Mouse (Mus musculus): ENCODE results near the gene Coro2a. TPM values are rescaled to one million over a fixed set of nuclear protein-coding genes. Genes with fewer than 3 reads are reported as not detected.
"Not testable (repeated sequence)": the region's sequence is repeated elsewhere in the genome, so short reads cannot be mapped to it uniquely, and the experiment has no call there.

Coro2a gene
- polyA plus RNA-seq, 1 experiment from 2014 or later: 0.87 TPM

GRCm38 (mm10) chr4:46594131-46594530 lies 7.9 kb downstream of the Coro2a start:
- no peak overlapping the region for H3K4me2 ChIP-seq
- no peaks in the 10 kb centered on the region for H3K36me3 ChIP-seq
- no peak for ATAC-seq (replicated peaks; ENCODE audit: insufficient number of reproducible peaks, insufficient read depth, low FRiP score, low read depth)
- 83% methylated on average over 5 of the region's 5 CpGs for WGBS
- no peak overlapping the region for H3K4me3 ChIP-seq
- H3K9me3 ChIP-seq (replicated peaks): no peaks in the 10 kb centered on the region
- H3K9ac ChIP-seq: no peak overlapping the region
- H3K27ac ChIP-seq: no peak overlapping the region
- peaks cover 32% of the 10 kb centered on the region for H3K27me3 ChIP-seq
- no peaks in the 10 kb centered on the region; the same call in 1 of the 2 replicates for H3K4me1 ChIP-seq (replicated peaks)

- WGBS: 41% methylated on average over 6 of the region's 6 CpGs
- Histone ChIP-seq H3K4me1 (replicated peaks) (no peaks in the 10 kb centered on the region; the same call in 1 of the 2 replicates), H3K27me3 (peaks cover 27% of the 10 kb centered on the region), H3K9ac (no peak overlapping the region), H3K9me3 (replicated peaks) (no peaks in the 10 kb centered on the region), H3K4me3 (no peak overlapping the region), H3K36me3 (no peaks in the 10 kb centered on the region), H3K4me2 (no peak overlapping the region), H3K27ac (no peak overlapping the region)
- ATAC-seq (replicated peaks; ENCODE audit: insufficient number of reproducible peaks, insufficient read depth, low FRiP score, low read depth): no peak
These were observed 8.5 kb downstream of the Coro2a start for GRCm38 (mm10) chr4:46593472-46593871.

GRCm38 (mm10) chr4:46591833-46592520 lies 10.0 kb downstream of the Coro2a start:
- no peak for ATAC-seq (replicated peaks; ENCODE audit: insufficient number of reproducible peaks, insufficient read depth, low FRiP score, low read depth)
- Histone ChIP-seq H3K27me3 (peaks cover 13% of the 10 kb centered on the region), H3K4me3 (no peak overlapping the region)

GRCm38 (mm10) chr4:46590810-46591209 lies 11.2 kb downstream of the Coro2a start:
- Histone ChIP-seq H3K27ac (no peak overlapping the region), H3K4me2 (no peak overlapping the region), H3K4me1 (replicated peaks) (peaks cover 22% of the 10 kb centered on the region), H3K27me3 (peaks cover 2% of the 10 kb centered on the region; the same call in 1 of the 2 replicates), H3K4me3 (no peak overlapping the region), H3K9me3 (replicated peaks) (no peaks in the 10 kb centered on the region), H3K9ac (no peak overlapping the region), H3K36me3 (no peaks in the 10 kb centered on the region)
- 52% methylated on average over 4 of the region's 4 CpGs for WGBS
- ATAC-seq (replicated peaks; ENCODE audit: insufficient number of reproducible peaks, insufficient read depth, low FRiP score, low read depth): no peak

More at GRCm38 (mm10) chr4:46591833-46592520, 10.0 kb downstream of the Coro2a start:
- H3K4me2 ChIP-seq: no peak overlapping the region
- H3K9me3 ChIP-seq (replicated peaks): no peaks in the 10 kb centered on the region
- no peak overlapping the region for H3K9ac ChIP-seq
- 74% methylated on average over 9 of the region's 9 CpGs for WGBS
- H3K36me3 ChIP-seq: no peaks in the 10 kb centered on the region
- no peak overlapping the region for H3K27ac ChIP-seq
- peaks cover 11% of the 10 kb centered on the region for H3K4me1 ChIP-seq (replicated peaks)

GRCm38 (mm10) chr4:46589946-46590684 lies 11.9 kb downstream of the Coro2a start:
- 52% methylated on average over 5 of the region's 5 CpGs for WGBS
- Histone ChIP-seq H3K4me2 (no peak overlapping the region), H3K36me3 (no peaks in the 10 kb centered on the region), H3K4me1 (replicated peaks) (peaks cover 23% of the 10 kb centered on the region), H3K27me3 (no peaks in the 10 kb centered on the region), H3K4me3 (no peak overlapping the region), H3K9me3 (replicated peaks) (no peaks in the 10 kb centered on the region), H3K9ac (no peak overlapping the region), H3K27ac (no peak overlapping the region)
- no peak for ATAC-seq (replicated peaks; ENCODE audit: insufficient number of reproducible peaks, insufficient read depth, low FRiP score, low read depth)

GRCm38 (mm10) chr4:46589151-46589550 lies 12.9 kb downstream of the Coro2a start:
- Histone ChIP-seq H3K36me3 (no peaks in the 10 kb centered on the region), H3K27ac (no peak overlapping the region), H3K9me3 (replicated peaks) (no peaks in the 10 kb centered on the region), H3K27me3 (no peaks in the 10 kb centered on the region), H3K9ac (no peak overlapping the region), H3K4me3 (no peak overlapping the region), H3K4me1 (replicated peaks) (peaks cover 23% of the 10 kb centered on the region), H3K4me2 (no peak overlapping the region)
- 79% methylated on average over 8 of the region's 8 CpGs for WGBS
- no peak for ATAC-seq (replicated peaks; ENCODE audit: insufficient number of reproducible peaks, insufficient read depth, low FRiP score, low read depth)

- no peak for ATAC-seq (replicated peaks; ENCODE audit: insufficient number of reproducible peaks, insufficient read depth, low FRiP score, low read depth)
- no peaks in the 10 kb centered on the region for H3K9me3 ChIP-seq (replicated peaks)
- H3K27me3 ChIP-seq: no peaks in the 10 kb centered on the region
- H3K36me3 ChIP-seq: no peaks in the 10 kb centered on the region
- WGBS: 66% methylated on average over 4 of the region's 4 CpGs
- H3K27ac ChIP-seq: no peak overlapping the region
- no peak overlapping the region for H3K4me3 ChIP-seq
- H3K4me2 ChIP-seq: no peak overlapping the region
- H3K9ac ChIP-seq: no peak overlapping the region
- H3K4me1 ChIP-seq (replicated peaks): peaks cover 23% of the 10 kb centered on the region
These were observed 15.5 kb downstream of the Coro2a start for GRCm38 (mm10) chr4:46586473-46586872.

GRCm38 (mm10) chr4:46585811-46586190 lies 16.2 kb downstream of the Coro2a start:
- no peak overlapping the region for H3K9ac ChIP-seq
- H3K4me2 ChIP-seq: no peak overlapping the region
- WGBS: 49% methylated on average over 8 of the region's 8 CpGs
- H3K27ac ChIP-seq: no peak overlapping the region
- H3K27me3 ChIP-seq: no peaks in the 10 kb centered on the region
- H3K4me3 ChIP-seq: no peak overlapping the region
- H3K4me1 ChIP-seq (replicated peaks): peaks cover 23% of the 10 kb centered on the region
- no peak for ATAC-seq (replicated peaks; ENCODE audit: insufficient number of reproducible peaks, insufficient read depth, low FRiP score, low read depth)
- H3K36me3 ChIP-seq: no peaks in the 10 kb centered on the region
- no peaks in the 10 kb centered on the region for H3K9me3 ChIP-seq (replicated peaks)

GRCm38 (mm10) chr4:46585041-46585810 lies 16.8 kb downstream of the Coro2a start:
- WGBS: 69% methylated on average over 13 of the region's 13 CpGs
- H3K27me3 ChIP-seq: no peaks in the 10 kb centered on the region
- H3K9me3 ChIP-seq (replicated peaks): no peaks in the 10 kb centered on the region
- H3K4me2 ChIP-seq: no peak overlapping the region
- H3K36me3 ChIP-seq: no peaks in the 10 kb centered on the region
- peaks cover 23% of the 10 kb centered on the region for H3K4me1 ChIP-seq (replicated peaks)
- no peak overlapping the region for H3K4me3 ChIP-seq
- H3K27ac ChIP-seq: no peak overlapping the region
- no peak for ATAC-seq (replicated peaks; ENCODE audit: insufficient number of reproducible peaks, insufficient read depth, low FRiP score, low read depth)
- H3K9ac ChIP-seq: no peak overlapping the region

GRCm38 (mm10) chr4:46584536-46584935 lies 17.5 kb downstream of the Coro2a start:
- not testable (repeated sequence) for H3K4me3 ChIP-seq; H3K9me3 ChIP-seq (replicated peaks); H3K4me2 ChIP-seq; H3K27me3 ChIP-seq; H3K36me3 ChIP-seq; ATAC-seq (replicated peaks; ENCODE audit: insufficient number of reproducible peaks, insufficient read depth, low FRiP score, low read depth); H3K27ac ChIP-seq; H3K9ac ChIP-seq
- H3K4me1 ChIP-seq (replicated peaks): peaks cover 23% of the 10 kb centered on the region
- 69% methylated on average over 3 of the region's 3 CpGs for WGBS

- not testable (repeated sequence) for H3K4me2 ChIP-seq; H3K9ac ChIP-seq; H3K9me3 ChIP-seq (replicated peaks); H3K27me3 ChIP-seq; H3K27ac ChIP-seq; H3K36me3 ChIP-seq; ATAC-seq (replicated peaks; ENCODE audit: insufficient number of reproducible peaks, insufficient read depth, low FRiP score, low read depth); H3K4me3 ChIP-seq
- 79% methylated on average over 2 of the region's 6 CpGs for WGBS
- peaks cover 23% of the 10 kb centered on the region for H3K4me1 ChIP-seq (replicated peaks)
These were observed 17.9 kb downstream of the Coro2a start for GRCm38 (mm10) chr4:46584084-46584483.
